Mouse (Mus musculus): ENCODE data around the gene Tmem200c.

Gene Tmem200c

DNA sequence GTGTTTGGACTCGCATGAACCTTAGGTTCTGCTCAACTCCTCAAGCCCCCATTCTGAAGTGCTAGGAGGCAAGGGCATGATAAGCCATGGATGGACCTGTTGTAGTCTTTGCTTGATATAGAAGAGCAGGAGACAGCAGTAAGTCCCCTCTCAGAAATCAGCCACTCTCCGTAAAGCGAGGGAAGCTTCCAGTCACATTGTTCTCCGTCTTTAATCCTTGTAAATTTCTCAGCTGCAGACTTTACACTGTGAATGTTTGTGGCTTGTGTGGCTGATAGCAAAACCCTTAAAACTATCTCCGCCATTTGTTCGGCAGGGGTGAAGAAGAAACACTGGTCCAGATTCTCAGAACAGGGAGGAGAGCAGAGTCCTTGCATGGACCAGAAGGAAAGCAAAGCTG is at the start of gene Tmem200c:
TSS of gene Tmem200c (plus strand) at position 301 of the 400 bp plus-strand sequence.
- in situ Hi-C loops (cut with MseI, MboI) = loop anchor here in 1 of 2 experiments (25.0 kb wide), 1 partner anchor 639 kb away; no protein-coding TSS in a partner anchor

- in situ Hi-C loops (cut with MseI, MboI) = no loop called here
These were observed 32.7 kb upstream of the Tmem200c start for GRCm38 (mm10) chr17:68793741-68794140.

DNA sequence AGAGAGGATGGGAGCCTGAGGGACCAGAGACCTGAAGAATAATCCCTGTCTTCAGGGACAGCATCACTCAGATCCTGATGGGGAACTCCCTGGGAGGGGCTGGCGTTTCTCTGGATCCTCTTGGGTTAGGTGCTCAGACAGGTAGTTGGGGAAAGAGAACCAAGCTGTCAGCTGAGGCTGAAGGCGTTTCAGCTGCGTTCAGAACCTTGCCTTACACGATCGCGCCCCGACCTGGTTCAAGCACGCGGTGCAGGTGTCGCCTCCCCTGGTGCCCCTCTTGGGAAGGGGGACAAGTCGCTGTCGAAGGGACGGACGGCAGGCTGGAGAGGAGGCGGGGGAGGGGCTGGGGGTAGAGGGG is 10.2 kb downstream of the Tmem200c start:
- in situ Hi-C loops (cut with MseI, MboI) = loop anchor here in 1 of 2 experiments (25.0 kb wide), 1 partner anchor 649 kb away; no protein-coding TSS in a partner anchor

DNA sequence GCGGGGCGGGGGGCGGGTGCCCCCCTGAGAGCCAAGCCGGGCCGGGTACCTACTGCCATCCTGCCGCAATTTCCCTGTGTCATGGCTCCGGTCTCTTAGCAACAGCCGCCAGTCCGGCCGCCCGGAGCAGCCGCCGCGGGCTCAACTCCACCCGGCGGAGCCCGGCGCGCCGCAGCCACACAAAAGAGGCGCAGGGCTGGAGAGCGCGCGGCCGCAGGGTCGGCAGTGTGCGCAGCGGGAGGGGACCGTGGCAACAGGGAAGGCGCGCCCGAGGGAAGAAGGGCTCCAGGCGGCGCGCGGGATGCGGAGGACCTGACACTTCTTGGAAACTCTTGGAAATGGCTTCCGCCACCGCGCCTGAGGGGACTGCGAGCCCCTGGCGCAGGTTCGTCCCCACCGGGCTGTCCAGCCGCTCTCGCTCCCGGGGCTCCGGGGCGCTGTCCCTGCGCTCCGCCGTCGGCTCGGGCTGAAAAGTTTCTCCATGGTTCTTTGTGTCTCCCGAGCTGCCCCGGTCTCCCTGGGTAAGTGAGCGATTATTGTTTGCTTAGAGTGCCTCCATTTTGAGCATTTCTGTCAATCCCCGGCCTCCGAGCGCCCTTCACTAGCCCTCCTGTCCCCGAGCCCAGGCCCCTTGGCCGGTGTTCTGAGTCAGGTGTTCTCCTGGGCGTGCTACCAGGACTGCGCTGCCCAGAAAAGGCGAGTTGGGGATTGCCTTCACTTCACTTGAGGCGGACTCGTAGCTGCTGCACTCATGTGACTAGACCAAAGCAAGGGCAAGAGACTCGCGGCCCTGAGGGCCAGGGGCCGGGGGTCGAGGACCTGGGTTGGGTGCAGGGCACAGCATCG is 10.8 kb downstream of the Tmem200c start:
- in situ Hi-C loops (cut with MseI, MboI) = loop anchor here in 1 of 2 experiments (25.0 kb wide), 1 partner anchor 650 kb away; no protein-coding TSS in a partner anchor

DNA sequence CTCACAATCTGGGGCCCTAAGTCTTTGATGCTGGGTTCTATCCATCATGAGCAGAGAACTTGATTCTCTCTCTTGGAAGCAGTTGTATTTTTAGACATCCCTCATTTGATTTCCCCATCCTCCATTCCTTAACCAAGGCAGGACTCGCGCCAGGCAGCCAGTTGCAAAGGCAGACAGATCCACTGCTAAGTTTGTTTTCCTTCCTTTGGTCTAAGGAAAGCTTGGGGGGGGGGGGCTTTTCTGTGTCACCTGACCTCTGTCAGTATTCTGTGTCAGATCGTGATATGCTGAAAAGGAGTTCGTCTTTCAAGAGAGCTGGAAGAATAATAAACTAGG is 11.4 kb downstream of the Tmem200c start:
- in situ Hi-C loops (cut with MseI, MboI) = loop anchor here in 1 of 2 experiments (25.0 kb wide), 1 partner anchor 651 kb away; no protein-coding TSS in a partner anchor

GRCm38 (mm10) chr17:68839888-68840571 is 13.6 kb downstream of the Tmem200c start:
- in situ Hi-C loops (cut with MseI, MboI) = loop anchor here in 1 of 2 experiments (25.0 kb wide), 1 partner anchor 653 kb away; no protein-coding TSS in a partner anchor

GRCm38 (mm10) chr17:68840572-68840939 is 14.1 kb downstream of the Tmem200c start:
- in situ Hi-C loops (cut with MseI, MboI) = loop anchor here in 1 of 2 experiments (25.0 kb wide), 1 partner anchor 653 kb away; no protein-coding TSS in a partner anchor

- in situ Hi-C loops (cut with MseI, MboI) = loop anchor here in 1 of 2 experiments (25.0 kb wide), 1 partner anchor 654 kb away; no protein-coding TSS in a partner anchor
These were observed 14.9 kb downstream of the Tmem200c start for GRCm38 (mm10) chr17:68841097-68841891.

DNA sequence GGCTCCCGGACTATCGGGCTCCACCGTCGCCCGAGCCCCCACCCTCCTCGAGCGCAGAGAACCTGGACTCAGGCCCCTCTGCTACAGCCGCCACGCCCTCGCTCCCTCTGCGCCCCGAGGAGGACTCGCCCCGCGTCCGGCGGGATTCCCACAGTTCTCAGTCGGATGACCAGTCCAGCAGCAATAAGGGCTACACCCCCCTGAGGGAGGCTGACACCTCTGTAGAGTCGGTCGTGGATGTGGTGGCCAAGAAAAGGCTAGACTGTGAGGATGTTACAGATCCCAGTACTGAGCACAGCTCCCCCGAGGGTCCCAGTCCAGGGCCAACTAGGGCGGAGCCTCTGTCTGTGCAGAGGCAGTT is 15.4 kb downstream of the Tmem200c start:
- in situ Hi-C loops (cut with MseI, MboI) = loop anchor here in 1 of 2 experiments (25.0 kb wide), 1 partner anchor 655 kb away; no protein-coding TSS in a partner anchor

- in situ Hi-C loops (cut with MseI, MboI) = loop anchor here in 1 of 2 experiments (25.0 kb wide), 1 partner anchor 659 kb away; no protein-coding TSS in a partner anchor
These were observed 19.5 kb downstream of the Tmem200c start for GRCm38 (mm10) chr17:68845931-68846330.

DNA sequence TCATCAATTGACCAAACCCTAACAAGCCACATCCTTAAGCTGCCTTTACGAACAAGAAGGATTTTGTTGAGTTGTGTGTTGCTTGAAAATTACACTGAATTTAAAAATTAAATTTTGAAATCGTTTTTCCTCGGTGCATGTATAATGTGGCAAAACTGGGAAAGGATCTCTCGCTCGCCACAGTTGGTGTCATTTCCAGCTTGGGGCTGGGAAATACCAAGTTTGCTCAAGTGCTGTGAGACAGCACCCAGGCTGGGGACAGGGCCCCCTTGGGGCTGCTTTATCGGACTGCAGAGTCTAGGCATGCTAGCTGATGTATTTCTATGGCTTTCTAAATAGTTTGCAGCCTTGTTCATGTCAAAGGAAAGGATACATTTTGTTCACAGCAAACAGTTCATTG is 22.3 kb downstream of the Tmem200c start:
- in situ Hi-C loops (cut with MseI, MboI) = loop anchor here in 1 of 2 experiments (25.0 kb wide), 1 partner anchor 661 kb away; no protein-coding TSS in a partner anchor

- in situ Hi-C loops (cut with MseI, MboI) = no loop called here
These were observed 25.9 kb downstream of the Tmem200c start for GRCm38 (mm10) chr17:68852171-68852966.

- in situ Hi-C loops (cut with MseI, MboI) = loop anchor here in 1 of 2 experiments (10.0 kb wide), 1 partner anchor 689 kb away; no protein-coding TSS in a partner anchor
These were observed 37.8 kb downstream of the Tmem200c start for GRCm38 (mm10) chr17:68864175-68864574.

- in situ Hi-C loops (cut with MseI, MboI) = loop anchor here in 1 of 2 experiments (10.0 kb wide), 1 partner anchor 694 kb away; no protein-coding TSS in a partner anchor
These were observed 42.0 kb downstream of the Tmem200c start for GRCm38 (mm10) chr17:68868439-68868838.

GRCm38 (mm10) chr17:68874021-68874420 is 47.6 kb downstream of the Tmem200c start:
- in situ Hi-C loops (cut with MseI, MboI) = loop anchor here in 1 of 2 experiments (10.0 kb wide), 1 partner anchor 231 kb away; no protein-coding TSS in a partner anchor

DNA sequence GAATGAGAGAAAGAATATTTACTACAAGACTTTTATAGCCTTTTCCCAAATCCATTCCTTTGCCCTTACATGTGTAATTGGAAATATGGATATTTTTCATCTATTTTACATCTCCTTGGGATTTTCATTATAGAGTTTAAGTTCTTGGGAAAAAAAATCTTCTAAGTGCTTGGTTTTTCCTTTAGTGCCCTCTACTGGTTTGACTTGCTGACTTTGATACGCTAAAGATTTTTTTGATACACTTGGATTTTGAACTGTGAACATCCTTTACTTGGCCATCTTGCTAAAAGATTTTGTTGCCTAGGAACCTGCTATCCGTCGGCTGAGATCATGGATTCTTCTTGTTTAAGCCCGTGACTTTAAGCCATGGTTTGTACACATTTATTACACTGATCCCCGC is 48.8 kb downstream of the Tmem200c start:
- in situ Hi-C loops (cut with MseI, MboI) = loop anchor here in 1 of 2 experiments (10.0 kb wide), 1 partner anchor 230 kb away; no protein-coding TSS in a partner anchor

- in situ Hi-C loops (cut with MseI, MboI) = loop anchor here in 1 of 2 experiments (10.0 kb wide), 1 partner anchor 229 kb away; no protein-coding TSS in a partner anchor
These were observed 49.6 kb downstream of the Tmem200c start for GRCm38 (mm10) chr17:68875917-68876495.

GRCm38 (mm10) chr17:68881725-68882524 is 55.5 kb downstream of the Tmem200c start:
- in situ Hi-C loops (cut with MseI, MboI) = loop anchor here in 1 of 2 experiments (5.0 kb wide), 1 partner anchor 225 kb away; no protein-coding TSS in a partner anchor

Data from mouse trophoblast stem cell (cell line).